ENCODE assay signal across 8 mouse cellular contexts in the genomic region with DNA sequence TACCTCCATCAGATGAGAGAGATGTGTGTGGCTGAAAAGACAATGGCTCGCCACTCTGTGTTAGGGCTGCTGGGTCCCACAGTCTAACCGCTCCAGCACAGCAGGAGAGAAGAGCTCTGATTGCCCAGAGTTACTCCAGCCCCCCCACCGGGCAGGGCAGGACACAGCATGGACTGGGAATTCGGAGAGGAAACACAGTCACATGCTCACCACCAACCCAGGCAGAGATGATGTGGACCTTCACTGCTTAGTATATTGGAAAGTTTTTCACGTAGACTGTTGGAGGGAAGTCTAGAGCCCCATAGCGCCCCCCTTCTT. TPM values are rescaled to one million over a fixed set of nuclear protein-coding genes. Genes with fewer than 3 reads are reported as not detected.
DNase-seq lines count a peak whose midpoint lies in the region; ATAC-seq and TF ChIP-seq lines count a peak whose summit lies in the region.

No protein-coding gene starts in this region.

- 8% methylated on average over 6 of the region's 6 CpGs for WGBS in hindbrain, embryonic 16.5 days
- 15% methylated on average over 6 of the region's 6 CpGs for WGBS in midbrain, embryonic 14.5 days

- H3K9ac ChIP-seq in hindbrain, embryonic 16.5 days (ENCODE audit: low read depth, low read length): no peak overlapping the region
- no peak overlapping the region for H3K9ac ChIP-seq in midbrain, embryonic 14.5 days (replicated peaks; ENCODE audit: low read length)

- no peaks in the 10 kb centered on the region for H3K4me1 ChIP-seq in hindbrain, embryonic 16.5 days (ENCODE audit: control insufficient read depth, insufficient read depth, low read depth, low read length)
- H3K4me1 ChIP-seq in midbrain, embryonic 14.5 days (ENCODE audit: control insufficient read depth, insufficient read depth, low read length): 0 out of 2 replicates have a peak, but pooled peaks cover 3% of the 10 kb centered on the region

- no peak for DNase-seq in gastrocnemius, adult 2 months
- DNase-seq in gastrocnemius, postnatal 36 days: no peak
- DNase-seq in embryo, embryonic 10.5 days (ENCODE audit: low spot score): peak; percentile 39
- no peak for DNase-seq in midbrain, embryonic 14.5 days
- DNase-seq in layer of hippocampus, postnatal 36 days: no peak
- no peak for DNase-seq in ovary, postnatal 10 days (ENCODE audit: low spot score)
- DNase-seq in urinary bladder, adult 18-20 months (ENCODE audit: low spot score in 2 of 2): no peak

- H3K27ac ChIP-seq in gastrocnemius, adult 2 months: no peak overlapping the region
- H3K27ac ChIP-seq in hindbrain, embryonic 16.5 days (ENCODE audit: low read depth, low read length): no peak overlapping the region
- no peak overlapping the region for H3K27ac ChIP-seq in midbrain, embryonic 14.5 days (replicated peaks; ENCODE audit: low read depth, low read length)

- no peaks in the 10 kb centered on the region for H3K36me3 ChIP-seq in hindbrain, embryonic 16.5 days (ENCODE audit: control insufficient read depth, insufficient read depth, low read length)
- no peaks in the 10 kb centered on the region for H3K36me3 ChIP-seq in midbrain, embryonic 14.5 days (ENCODE audit: control insufficient read depth, insufficient read depth, low read length)

- no peak for ATAC-seq in hindbrain, embryonic 16.5 days
- ATAC-seq in midbrain, embryonic 14.5 days (ENCODE audit: low FRiP score, low TSS enrichment): no peak; the same call in 1 of the 2 replicates

- intact Hi-C loops in gastrocnemius, adult 2 months (cut with DNase I): no loop called here
- intact Hi-C loops in gastrocnemius, postnatal 36 days (cut with DNase I): no loop called here

- H3K27me3 ChIP-seq in hindbrain, embryonic 16.5 days (replicated peaks; ENCODE audit: control insufficient read depth, insufficient read depth, low read length): no peaks in the 10 kb centered on the region
- H3K27me3 ChIP-seq in midbrain, embryonic 14.5 days (ENCODE audit: control insufficient read depth, insufficient read depth, low read length): no peaks in the 10 kb centered on the region

- H3K9me3 ChIP-seq in hindbrain, embryonic 16.5 days (ENCODE audit: control insufficient read depth, low read length): no peaks in the 10 kb centered on the region
- H3K9me3 ChIP-seq in midbrain, embryonic 14.5 days (ENCODE audit: control insufficient read depth, low read length): no peaks in the 10 kb centered on the region

- no peak for TF ChIP-seq CTCF in gastrocnemius, adult 2 months (IDR thresholded peaks at IDR 0.05)

- peak overlapping the region; percentile 50 for H3K4me3 ChIP-seq in gastrocnemius, adult 2 months
- peak overlapping the region; percentile 1; the same call in 1 of the 2 replicates for H3K4me3 ChIP-seq in hindbrain, embryonic 16.5 days (ENCODE audit: low read length)
- no peak overlapping the region for H3K4me3 ChIP-seq in midbrain, embryonic 14.5 days (replicated peaks; ENCODE audit: low read depth, low read length)

- H3K4me2 ChIP-seq in hindbrain, embryonic 16.5 days (ENCODE audit: low read length): peak overlapping the region; percentile 10
- peak overlapping the region; percentile 33 for H3K4me2 ChIP-seq in midbrain, embryonic 14.5 days (ENCODE audit: low read length)

RNA-seq across cellular contexts. Expression of gene Smap1, which starts 37.3 kb away (rescaled TPM):
- total RNA-seq in gastrocnemius, adult 2 months (2021): 10 to 100 TPM; 29.6 to 31.3 TPM
- total RNA-seq in gastrocnemius, postnatal 36 days (2021): 10 to 100 TPM; 27.5 to 30.0 TPM
- polyA plus RNA-seq in hindbrain, embryonic 16.5 days (2015; fragmentation: Nextera tagmentation; extraction: Ambion mirVana): 41.0 and 79.5 TPM in 2 replicates
- 113 and 116 TPM in 2 replicates for polyA plus RNA-seq in midbrain, embryonic 14.5 days (2014; fragmentation: Nextera tagmentation; extraction: Ambion mirVana)
- total RNA-seq in layer of hippocampus, postnatal 36 days (2021): 100 to 1,000 TPM; 136 to 152 TPM

RNA-seq across cellular contexts. Expression of gene Sdhaf4, which starts 46.1 kb away (rescaled TPM):
- 10 to 100 TPM; 33.1 to 56.3 TPM for total RNA-seq in gastrocnemius, adult 2 months (2021)
- total RNA-seq in gastrocnemius, postnatal 36 days (2021): 10 to 100 TPM; 36.4 to 45.0 TPM
- 75.0 and 85.0 TPM in 2 replicates for polyA plus RNA-seq in hindbrain, embryonic 16.5 days (2015; fragmentation: Nextera tagmentation; extraction: Ambion mirVana)
- 115 and 124 TPM in 2 replicates for polyA plus RNA-seq in midbrain, embryonic 14.5 days (2014; fragmentation: Nextera tagmentation; extraction: Ambion mirVana)
- 10 to 100 TPM; 39.5 to 53.5 TPM for total RNA-seq in layer of hippocampus, postnatal 36 days (2021)

Comparison
In these comparisons a context has a peak if more than half of its experiments do, and no peak if none do; other contexts are left out.
1. RNA of gene Smap1, which starts 37.3 kb away (total RNA-seq): 136 to 152 TPM in layer of hippocampus, postnatal 36 days; 29.6 to 31.3 TPM in gastrocnemius, adult 2 months and 27.5 to 30.0 TPM in gastrocnemius, postnatal 36 days; every median in the first group is over 4 times any median in the second.